Mouse (Mus musculus): ENCODE data around the gene 4933415F23Rik. TPM values are rescaled to one million over a fixed set of nuclear protein-coding genes. Genes with fewer than 3 reads are reported as not detected.

Gene 4933415F23Rik
- polyA plus RNA-seq, 1 experiment = not detected

GRCm38 (mm10) chr1:23102881-23103280 is 828 bp upstream of the 4933415F23Rik start:
- H3K27me3 ChIP-seq (ENCODE audit: control insufficient read depth) = no peaks in the 10 kb centered on the region
- no peak overlapping the region for H3K4me3 ChIP-seq (replicated peaks)
- peaks cover 12% of the 10 kb centered on the region for H3K9me3 ChIP-seq (ENCODE audit: control insufficient read depth, low read length)
- TF ChIP-seq GATA1 (IDR thresholded peaks at IDR 0.05; ENCODE audit: low read length) (no peak), TAL1 (IDR thresholded peaks at IDR 0.05; ENCODE audit: low read length) (no peak)
- no peaks in the 10 kb centered on the region for H3K4me1 ChIP-seq (ENCODE audit: control insufficient read depth)
- H3K36me3 ChIP-seq (ENCODE audit: control insufficient read depth) = no peaks in the 10 kb centered on the region

GRCm38 (mm10) chr1:23099791-23100190 is 2.3 kb downstream of the 4933415F23Rik start:
- Histone ChIP-seq H3K36me3 (ENCODE audit: control insufficient read depth) (no peaks in the 10 kb centered on the region), H3K4me1 (ENCODE audit: control insufficient read depth) (no peaks in the 10 kb centered on the region), H3K9me3 (ENCODE audit: control insufficient read depth, low read length) (peaks cover 12% of the 10 kb centered on the region), H3K27me3 (ENCODE audit: control insufficient read depth) (no peaks in the 10 kb centered on the region), H3K4me3 (replicated peaks) (no peak overlapping the region)
- no peak for TF ChIP-seq GATA1 (IDR thresholded peaks at IDR 0.05; ENCODE audit: low read length)
- no peak for TF ChIP-seq TAL1 (IDR thresholded peaks at IDR 0.05; ENCODE audit: low read length)

DNA sequence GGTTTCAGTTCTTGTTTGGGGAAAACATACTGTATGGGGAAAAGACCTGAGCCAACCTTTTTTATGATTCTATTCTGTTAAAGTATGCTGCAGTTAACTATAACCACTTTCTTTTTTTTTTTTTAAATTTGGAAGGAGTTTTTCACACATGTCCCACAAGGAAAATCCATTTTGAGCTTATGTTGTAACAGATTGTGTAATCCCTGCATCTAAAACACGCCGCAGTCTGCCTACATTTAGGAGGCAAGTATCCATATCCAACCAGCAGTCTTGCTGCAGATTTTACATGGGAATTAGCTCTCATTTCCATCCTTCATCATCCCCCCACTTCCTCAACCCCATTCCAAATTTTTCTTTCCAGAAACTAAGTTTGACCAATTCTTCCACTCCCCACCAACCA is 3.6 kb downstream of the 4933415F23Rik start:
- Histone ChIP-seq H3K4me1 (ENCODE audit: control insufficient read depth) (no peaks in the 10 kb centered on the region), H3K4me3 (replicated peaks) (no peak overlapping the region), H3K36me3 (ENCODE audit: control insufficient read depth) (no peaks in the 10 kb centered on the region), H3K9me3 (ENCODE audit: control insufficient read depth, low read length) (peaks cover 12% of the 10 kb centered on the region), H3K27me3 (ENCODE audit: control insufficient read depth) (no peaks in the 10 kb centered on the region)
- TF ChIP-seq TAL1 (IDR thresholded peaks at IDR 0.05; ENCODE audit: low read length) (no peak), GATA1 (IDR thresholded peaks at IDR 0.05; ENCODE audit: low read length) (no peak)

GRCm38 (mm10) chr1:23097996-23098395 is 4.1 kb downstream of the 4933415F23Rik start:
- no peak for TF ChIP-seq GATA1 (IDR thresholded peaks at IDR 0.05; ENCODE audit: low read length)
- TF ChIP-seq TAL1 (IDR thresholded peaks at IDR 0.05; ENCODE audit: low read length) = no peak
- Histone ChIP-seq H3K9me3 (ENCODE audit: control insufficient read depth, low read length) (peaks cover 12% of the 10 kb centered on the region), H3K4me3 (replicated peaks) (no peak overlapping the region), H3K36me3 (ENCODE audit: control insufficient read depth) (no peaks in the 10 kb centered on the region), H3K4me1 (ENCODE audit: control insufficient read depth) (no peaks in the 10 kb centered on the region), H3K27me3 (ENCODE audit: control insufficient read depth) (no peaks in the 10 kb centered on the region)

GRCm38 (mm10) chr1:23067715-23068114 is 34.3 kb downstream of the 4933415F23Rik start:
- H3K4me1 ChIP-seq (ENCODE audit: control insufficient read depth) = no peaks in the 10 kb centered on the region
- no peaks in the 10 kb centered on the region for H3K36me3 ChIP-seq (ENCODE audit: control insufficient read depth)
- H3K9me3 ChIP-seq (ENCODE audit: control insufficient read depth, low read length) = no peaks in the 10 kb centered on the region
- TF ChIP-seq GATA1 (IDR thresholded peaks at IDR 0.05; ENCODE audit: low read length) (no peak), TAL1 (IDR thresholded peaks at IDR 0.05; ENCODE audit: low read length) (no peak)
- H3K27me3 ChIP-seq (ENCODE audit: control insufficient read depth) = no peaks in the 10 kb centered on the region
- H3K4me3 ChIP-seq (replicated peaks) = no peak overlapping the region

GRCm38 (mm10) chr1:23064717-23065475 is 37.2 kb downstream of the 4933415F23Rik start:
- TF ChIP-seq GATA1 (IDR thresholded peaks at IDR 0.05; ENCODE audit: low read length) = no peak
- TF ChIP-seq TAL1 (IDR thresholded peaks at IDR 0.05; ENCODE audit: low read length) = no peak
- Histone ChIP-seq H3K4me1 (ENCODE audit: control insufficient read depth) (no peaks in the 10 kb centered on the region), H3K9me3 (ENCODE audit: control insufficient read depth, low read length) (no peaks in the 10 kb centered on the region; the same call in 1 of the 2 replicates), H3K36me3 (ENCODE audit: control insufficient read depth) (no peaks in the 10 kb centered on the region), H3K4me3 (replicated peaks) (no peak overlapping the region), H3K27me3 (ENCODE audit: control insufficient read depth) (no peaks in the 10 kb centered on the region)

GRCm38 (mm10) chr1:23063946-23064345 is 38.1 kb downstream of the 4933415F23Rik start:
- H3K9me3 ChIP-seq (ENCODE audit: control insufficient read depth, low read length) = no peaks in the 10 kb centered on the region; the same call in 1 of the 2 replicates
- TF ChIP-seq TAL1 (IDR thresholded peaks at IDR 0.05; ENCODE audit: low read length) (no peak), GATA1 (IDR thresholded peaks at IDR 0.05; ENCODE audit: low read length) (no peak)
- no peaks in the 10 kb centered on the region for H3K36me3 ChIP-seq (ENCODE audit: control insufficient read depth)
- H3K27me3 ChIP-seq (ENCODE audit: control insufficient read depth) = no peaks in the 10 kb centered on the region
- H3K4me1 ChIP-seq (ENCODE audit: control insufficient read depth) = no peaks in the 10 kb centered on the region
- no peak overlapping the region for H3K4me3 ChIP-seq (replicated peaks)

- Histone ChIP-seq H3K36me3 (ENCODE audit: control insufficient read depth) (no peaks in the 10 kb centered on the region), H3K4me1 (ENCODE audit: control insufficient read depth) (no peaks in the 10 kb centered on the region)
- TF ChIP-seq GATA1 (IDR thresholded peaks at IDR 0.05; ENCODE audit: low read length) (no peak), TAL1 (IDR thresholded peaks at IDR 0.05; ENCODE audit: low read length) (no peak)
Observed at GRCm38 (mm10) chr1:23061614-23062373, 40.3 kb downstream of the 4933415F23Rik start.

DNA sequence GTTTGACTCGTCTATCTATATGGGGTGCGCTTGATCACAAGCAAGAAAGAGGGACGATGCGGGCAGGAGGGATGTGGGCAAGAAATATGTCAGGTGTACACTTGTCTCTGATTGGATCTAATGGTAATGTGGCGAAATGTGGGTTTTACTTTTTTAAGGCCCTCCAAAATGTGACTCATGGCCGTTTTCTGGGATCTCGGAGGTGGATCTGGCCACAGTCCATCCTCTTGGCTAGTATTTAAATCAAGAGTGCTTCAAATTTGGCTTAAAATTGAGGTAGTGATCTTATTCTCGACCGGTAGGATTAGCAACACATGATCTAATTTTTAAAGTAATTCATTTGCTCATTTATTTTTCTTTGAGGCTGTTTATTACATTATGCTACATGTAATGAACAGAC is 42.0 kb downstream of the 4933415F23Rik start:
- TF ChIP-seq GATA1 (IDR thresholded peaks at IDR 0.05; ENCODE audit: low read length) = no peak
- no peak for TF ChIP-seq TAL1 (IDR thresholded peaks at IDR 0.05; ENCODE audit: low read length)
- H3K4me1 ChIP-seq (ENCODE audit: control insufficient read depth) = no peaks in the 10 kb centered on the region
- no peaks in the 10 kb centered on the region for H3K36me3 ChIP-seq (ENCODE audit: control insufficient read depth)
- no peak overlapping the region for H3K4me3 ChIP-seq (replicated peaks)
- H3K9me3 ChIP-seq (ENCODE audit: control insufficient read depth, low read length) = no peaks in the 10 kb centered on the region; the same call in 1 of the 2 replicates
- H3K27me3 ChIP-seq (ENCODE audit: control insufficient read depth) = no peaks in the 10 kb centered on the region

More at GRCm38 (mm10) chr1:23061614-23062373, 40.3 kb downstream of the 4933415F23Rik start:
- Histone ChIP-seq H3K9me3 (ENCODE audit: control insufficient read depth, low read length) (no peaks in the 10 kb centered on the region; the same call in 1 of the 2 replicates), H3K27me3 (ENCODE audit: control insufficient read depth) (no peaks in the 10 kb centered on the region), H3K4me3 (replicated peaks) (no peak overlapping the region)
